Mouse (Mus musculus) forebrain, embryonic 12.5 days (tissue): ENCODE results near the gene Eid3. TPM values are rescaled to one million over a fixed set of nuclear protein-coding genes. Genes with fewer than 3 reads are reported as not detected.

Experiments
- ATAC-seq: fragments of 200-750 bp; cut with Nextera tagmentation; 2 replicates; pipeline ENCODE4 v1.8.0; 2017; ENCODE audit warnings: moderate TSS enrichment; ENCODE audit not compliant: low FRiP score
- H3K27ac ChIP-seq: fragments of 300-500 bp; sonication (generic); 2 replicates; pipeline ENCODE4 v1.5.1; 2016; ENCODE audit warnings: mild to moderate bottlenecking
- H3K27me3 ChIP-seq: fragments of 300-500 bp; sonication (generic); 2 replicates; pipeline ENCODE4 v1.6.1; 2016; ENCODE audit warnings: mild to moderate bottlenecking
- H3K36me3 ChIP-seq: fragments of 300-500 bp; sonication (generic); replicated peaks from 2 replicates; pipeline ENCODE4 v1.6.1; 2016; ENCODE audit warnings: mild to moderate bottlenecking
- H3K4me1 ChIP-seq: fragments of 300-500 bp; sonication (generic); 2 replicates; pipeline ENCODE4 v1.6.1; 2016
- H3K4me2 ChIP-seq: fragments of 300-500 bp; sonication (generic); 2 replicates; pipeline ENCODE4 v1.6.1; 2016; ENCODE audit warnings: mild to moderate bottlenecking, moderate library complexity
- H3K4me3 ChIP-seq: fragments of 300-500 bp; sonication (generic); replicated peaks from 2 replicates; pipeline ENCODE4 v1.5.1; 2016; ENCODE audit warnings: mild to moderate bottlenecking
- H3K9ac ChIP-seq: fragments of 300-500 bp; sonication (generic); 2 replicates; pipeline ENCODE4 v1.6.1; 2016; ENCODE audit warnings: mild to moderate bottlenecking
- H3K9me3 ChIP-seq: fragments of 300-500 bp; sonication (generic); 2 replicates; pipeline ENCODE4 v1.6.1; 2016
- WGBS: fragments of 180-500 bp; shearing (Covaris S2); methylation state at CpG from one replicate; pipeline ENCODE4 v1.1.7; 2016; 5-methylcytosine and 5-hydroxymethylcytosine counted together
- polyA plus RNA-seq: library from polyadenylated mRNA; unstranded; fragments of >200 nt; fragmentation: Nextera tagmentation; extraction: Ambion mirVana; gene quantifications from 2 replicates; pipeline ENCODE4 v1.2.1, GENCODE M21; 2016

Gene Eid3
- polyA plus RNA-seq, 1 experiment from 2014 or later = 1.2 TPM

DNA sequence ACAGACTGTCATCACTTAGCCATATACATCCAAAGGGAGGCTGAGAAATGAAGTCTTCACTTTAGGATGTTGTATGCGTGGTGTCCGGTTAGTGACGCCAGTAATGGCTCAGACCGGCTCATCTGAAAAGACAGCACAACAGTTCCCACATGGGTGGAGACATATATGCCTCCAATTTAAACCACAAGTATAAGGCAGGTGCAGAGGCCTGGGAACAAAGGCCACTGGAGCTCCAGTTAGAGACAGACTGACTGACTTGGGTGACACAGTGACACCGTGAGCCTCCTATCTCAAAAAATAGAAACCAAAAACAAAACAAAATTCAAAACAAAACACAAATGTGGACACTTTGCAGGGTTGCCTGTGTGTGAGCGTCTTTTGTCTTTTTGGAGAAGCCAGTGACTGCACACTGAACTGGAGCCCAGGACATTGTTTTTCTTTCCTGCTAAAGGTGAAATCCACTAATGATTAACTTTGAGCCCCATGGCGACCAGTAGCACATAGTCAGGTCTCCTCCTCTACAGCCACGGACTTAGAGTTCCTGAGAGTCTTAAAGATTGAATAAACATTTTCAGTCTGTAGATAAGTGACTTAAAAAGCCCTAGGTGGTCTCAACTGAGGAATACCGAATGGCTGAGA is 18.5 kb upstream of the Eid3 start:
- H3K36me3 ChIP-seq = no peaks in the 10 kb centered on the region
- H3K4me2 ChIP-seq = no peak overlapping the region
- H3K27me3 ChIP-seq = no peaks in the 10 kb centered on the region
- H3K9ac ChIP-seq = no peak overlapping the region
- H3K4me3 ChIP-seq = no peak overlapping the region
- no peak overlapping the region for H3K27ac ChIP-seq
- no peaks in the 10 kb centered on the region for H3K9me3 ChIP-seq
- peaks cover 5% of the 10 kb centered on the region; the same call in 1 of the 2 replicates for H3K4me1 ChIP-seq
- no peak for ATAC-seq
- 85% methylated on average over 9 of the region's 9 CpGs for WGBS

DNA sequence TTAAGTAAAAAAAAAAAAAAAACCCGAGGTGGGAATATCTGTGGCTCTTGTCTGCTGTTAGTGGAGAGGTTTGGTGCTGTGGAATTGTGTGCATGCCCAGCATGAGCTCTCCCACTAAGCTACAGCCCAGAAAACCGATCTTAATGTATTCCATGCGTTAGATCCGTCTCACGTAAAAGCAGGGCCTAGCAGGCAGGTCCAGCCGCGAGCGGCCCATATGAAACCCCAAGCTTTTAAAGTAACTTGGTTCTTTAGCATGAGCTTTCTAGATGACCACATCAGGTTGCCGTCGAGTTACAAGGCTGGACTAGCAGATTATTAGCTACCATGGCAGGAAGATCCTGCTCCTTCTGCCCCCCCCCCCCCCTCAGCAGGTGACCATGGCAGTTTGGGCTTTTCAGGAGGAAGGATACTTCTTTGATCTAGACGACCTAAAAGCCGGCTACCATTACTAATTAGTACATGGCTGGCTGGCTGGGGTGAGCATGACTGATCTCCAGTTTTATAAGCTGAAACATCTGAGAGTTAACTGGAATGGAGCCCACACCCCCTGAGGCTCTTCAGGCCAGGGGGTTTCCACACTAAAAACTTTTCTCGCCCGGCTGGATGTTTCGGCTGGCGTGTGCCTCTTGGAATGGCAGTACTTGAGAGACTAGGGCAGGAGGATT is 16.6 kb upstream of the Eid3 start:
- Histone ChIP-seq H3K36me3 (no peaks in the 10 kb centered on the region), H3K27me3 (no peaks in the 10 kb centered on the region), H3K9ac (no peak overlapping the region), H3K4me1 (peaks cover 5% of the 10 kb centered on the region; the same call in 1 of the 2 replicates), H3K4me2 (no peak overlapping the region), H3K4me3 (no peak overlapping the region), H3K27ac (no peak overlapping the region), H3K9me3 (no peaks in the 10 kb centered on the region)
- ATAC-seq = no peak
- WGBS = 53% methylated on average over 16 of the region's 16 CpGs

DNA sequence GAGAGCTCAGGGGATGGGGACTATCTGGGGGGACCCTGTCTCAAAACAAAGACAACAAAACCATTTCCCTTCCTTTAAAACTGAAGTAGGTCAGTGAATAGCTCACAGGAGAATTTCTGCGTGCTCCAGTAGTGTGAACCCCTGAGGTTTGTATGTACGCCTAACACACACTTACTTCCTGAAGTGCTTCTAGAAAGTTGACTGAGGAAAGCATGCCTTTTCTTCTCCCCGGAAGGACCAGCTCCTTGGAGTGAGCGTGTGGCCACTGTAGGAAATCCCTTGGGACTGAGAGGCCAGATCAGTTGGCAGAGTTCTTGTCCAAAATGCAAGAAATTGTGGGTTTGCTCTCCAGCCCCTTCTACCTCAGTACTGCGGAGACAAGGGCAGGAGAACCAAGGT is 16.1 kb upstream of the Eid3 start:
- ATAC-seq = no peak
- WGBS = 72% methylated on average over 5 of the region's 5 CpGs
- Histone ChIP-seq H3K27me3 (no peaks in the 10 kb centered on the region), H3K9me3 (no peaks in the 10 kb centered on the region), H3K4me2 (no peak overlapping the region), H3K9ac (no peak overlapping the region), H3K4me3 (no peak overlapping the region), H3K4me1 (peaks cover 5% of the 10 kb centered on the region; the same call in 1 of the 2 replicates), H3K27ac (no peak overlapping the region), H3K36me3 (no peaks in the 10 kb centered on the region)

DNA sequence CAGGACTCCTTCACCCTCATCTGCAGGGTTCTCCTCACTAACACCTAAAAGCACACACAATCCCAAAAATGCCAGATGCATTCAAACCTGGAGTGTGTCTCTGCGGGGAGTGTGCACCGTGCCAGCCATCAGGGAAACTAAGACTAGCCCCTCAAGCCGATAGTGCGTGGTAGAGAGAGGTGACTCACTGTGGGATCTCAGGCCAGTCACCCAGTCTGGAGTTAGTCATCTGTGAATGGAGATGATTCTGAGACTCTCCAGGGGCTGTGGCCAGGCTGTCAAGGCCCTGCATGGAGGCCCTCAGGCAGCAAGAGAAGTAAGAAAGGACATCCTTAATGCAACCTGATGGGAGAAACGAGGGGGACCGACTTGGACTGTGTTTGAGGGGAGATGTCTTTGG is 14.7 kb upstream of the Eid3 start:
- H3K27me3 ChIP-seq = no peaks in the 10 kb centered on the region
- no peak overlapping the region for H3K4me2 ChIP-seq
- H3K9ac ChIP-seq = no peak overlapping the region
- WGBS = 92% methylated on average over 6 of the region's 6 CpGs
- H3K9me3 ChIP-seq = no peaks in the 10 kb centered on the region
- H3K36me3 ChIP-seq = no peaks in the 10 kb centered on the region
- peaks cover 5% of the 10 kb centered on the region; the same call in 1 of the 2 replicates for H3K4me1 ChIP-seq
- no peak overlapping the region for H3K27ac ChIP-seq
- no peak overlapping the region for H3K4me3 ChIP-seq
- ATAC-seq = no peak

DNA sequence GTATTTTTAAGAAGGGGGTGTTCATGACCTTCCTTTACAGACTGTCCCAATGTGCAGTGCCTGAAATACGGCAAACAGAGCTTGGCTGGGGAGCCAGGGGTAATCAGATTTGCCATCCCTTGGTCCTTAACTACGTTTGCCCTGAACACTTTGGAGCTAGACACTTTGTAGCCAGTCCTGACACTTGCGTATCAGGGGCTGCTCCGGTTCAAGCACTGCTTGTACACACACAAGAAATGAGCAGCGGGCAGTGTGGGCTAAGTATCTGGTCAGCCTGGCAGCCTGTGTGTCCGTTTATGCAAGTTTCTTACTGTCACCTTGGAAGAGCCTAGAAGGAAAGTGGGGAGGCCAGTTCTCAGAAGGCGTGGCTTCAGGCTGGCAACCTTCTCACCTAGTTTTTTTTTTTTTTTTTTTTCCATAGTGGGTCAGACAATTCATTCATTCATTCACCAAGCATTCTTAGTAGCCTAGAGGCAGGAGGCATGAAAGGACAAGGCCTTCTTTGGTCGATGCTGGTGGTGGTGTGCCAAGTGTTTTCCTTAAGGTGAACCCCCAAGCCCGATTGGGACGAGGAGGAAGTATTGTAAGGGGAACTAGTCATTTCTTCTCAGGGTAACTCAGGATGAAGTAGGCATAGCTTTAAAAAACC is 8.3 kb upstream of the Eid3 start:
- WGBS = 49% methylated on average over 10 of the region's 10 CpGs
- no peak overlapping the region for H3K27ac ChIP-seq
- H3K9me3 ChIP-seq = no peaks in the 10 kb centered on the region
- no peak for ATAC-seq
- H3K27me3 ChIP-seq = no peaks in the 10 kb centered on the region
- H3K36me3 ChIP-seq = no peaks in the 10 kb centered on the region
- peaks cover 22% of the 10 kb centered on the region for H3K4me1 ChIP-seq
- H3K4me3 ChIP-seq = peak overlapping the region; percentile 66; the same call in 1 of the 2 replicates
- H3K4me2 ChIP-seq = peak overlapping the region; percentile 70
- 0 out of 2 replicates have a peak overlapping the region, but pooled peaks have one; percentile 87 for H3K9ac ChIP-seq

DNA sequence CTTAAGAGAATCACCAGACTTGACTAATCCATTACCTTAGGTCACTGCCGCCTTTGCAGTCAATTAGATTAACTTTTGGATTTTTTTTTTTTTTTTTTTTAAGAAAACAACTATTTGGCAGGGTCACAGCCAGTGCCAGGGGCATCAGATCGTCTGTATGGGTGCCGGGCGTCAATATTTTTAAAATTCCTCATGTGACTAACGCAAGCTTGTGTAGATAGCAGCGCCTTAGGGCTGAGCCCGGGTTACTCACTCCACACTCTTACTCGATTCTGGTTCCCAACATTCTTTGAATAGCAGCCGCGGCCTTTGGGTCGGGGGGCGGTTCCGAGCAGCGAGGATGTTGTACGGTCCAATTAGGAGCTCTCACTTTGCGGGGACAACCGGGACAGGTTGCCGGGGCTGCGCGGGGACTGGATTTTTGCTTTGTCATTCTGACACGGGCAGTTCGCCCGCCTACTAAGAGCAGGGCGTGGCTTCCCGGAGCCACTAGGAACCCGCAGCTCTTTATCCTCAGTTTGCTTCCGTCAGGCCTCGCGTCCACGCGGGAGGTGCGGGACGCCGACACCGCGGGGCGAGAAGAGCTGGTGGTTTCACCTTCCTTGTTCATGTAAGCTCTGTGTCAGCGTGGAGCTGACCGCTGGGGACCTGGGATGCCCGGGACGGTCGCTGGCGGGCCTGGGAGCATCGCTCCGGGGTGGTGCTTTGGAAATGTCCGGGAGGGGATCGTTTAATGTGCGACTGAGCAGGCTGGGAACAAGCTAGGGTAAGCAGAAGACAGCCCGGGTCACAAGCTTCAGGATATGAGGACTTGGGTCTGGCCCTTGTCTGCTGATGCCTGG is 7.5 kb upstream of the Eid3 start:
- Histone ChIP-seq H3K36me3 (peaks cover 2% of the 10 kb centered on the region; the same call in 1 of the 2 replicates), H3K4me1 (peaks cover 30% of the 10 kb centered on the region), H3K4me2 (peak overlapping the region; percentile 70), H3K27me3 (no peaks in the 10 kb centered on the region), H3K27ac (peak overlapping the region; percentile 92), H3K4me3 (peak overlapping the region; percentile 66), H3K9me3 (no peaks in the 10 kb centered on the region), H3K9ac (peak overlapping the region; percentile 87)
- WGBS = under 1% methylated on average over 49 of the region's 49 CpGs
- peak; percentile 89 for ATAC-seq

DNA sequence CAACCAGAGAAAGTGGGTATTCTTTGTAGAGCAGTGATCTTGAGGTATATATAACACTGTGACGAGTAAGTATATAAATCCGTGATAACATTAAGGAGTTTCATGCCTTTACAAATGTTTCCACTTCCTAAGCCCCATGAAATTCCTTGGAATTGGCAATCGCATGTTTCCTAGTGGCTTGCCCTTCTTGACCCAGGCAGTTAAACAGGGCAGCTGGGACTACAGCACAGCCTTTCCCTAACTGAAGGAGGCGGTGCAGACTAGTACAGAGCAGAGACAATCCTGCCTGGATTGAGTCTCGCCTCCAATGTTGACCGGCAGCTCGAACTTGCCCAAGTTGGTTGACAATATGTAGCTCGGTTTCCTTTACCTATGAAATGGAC is 6.9 kb upstream of the Eid3 start:
- peak; percentile 62 for ATAC-seq
- WGBS = 0% methylated on average over 8 of the region's 8 CpGs
- H3K4me3 ChIP-seq = peak overlapping the region; percentile 66
- peaks cover 8% of the 10 kb centered on the region for H3K36me3 ChIP-seq
- no peaks in the 10 kb centered on the region for H3K27me3 ChIP-seq
- peak overlapping the region; percentile 70 for H3K4me2 ChIP-seq
- H3K4me1 ChIP-seq = peaks cover 31% of the 10 kb centered on the region
- H3K27ac ChIP-seq = peak overlapping the region; percentile 92
- no peaks in the 10 kb centered on the region for H3K9me3 ChIP-seq
- H3K9ac ChIP-seq = peak overlapping the region; percentile 87

DNA sequence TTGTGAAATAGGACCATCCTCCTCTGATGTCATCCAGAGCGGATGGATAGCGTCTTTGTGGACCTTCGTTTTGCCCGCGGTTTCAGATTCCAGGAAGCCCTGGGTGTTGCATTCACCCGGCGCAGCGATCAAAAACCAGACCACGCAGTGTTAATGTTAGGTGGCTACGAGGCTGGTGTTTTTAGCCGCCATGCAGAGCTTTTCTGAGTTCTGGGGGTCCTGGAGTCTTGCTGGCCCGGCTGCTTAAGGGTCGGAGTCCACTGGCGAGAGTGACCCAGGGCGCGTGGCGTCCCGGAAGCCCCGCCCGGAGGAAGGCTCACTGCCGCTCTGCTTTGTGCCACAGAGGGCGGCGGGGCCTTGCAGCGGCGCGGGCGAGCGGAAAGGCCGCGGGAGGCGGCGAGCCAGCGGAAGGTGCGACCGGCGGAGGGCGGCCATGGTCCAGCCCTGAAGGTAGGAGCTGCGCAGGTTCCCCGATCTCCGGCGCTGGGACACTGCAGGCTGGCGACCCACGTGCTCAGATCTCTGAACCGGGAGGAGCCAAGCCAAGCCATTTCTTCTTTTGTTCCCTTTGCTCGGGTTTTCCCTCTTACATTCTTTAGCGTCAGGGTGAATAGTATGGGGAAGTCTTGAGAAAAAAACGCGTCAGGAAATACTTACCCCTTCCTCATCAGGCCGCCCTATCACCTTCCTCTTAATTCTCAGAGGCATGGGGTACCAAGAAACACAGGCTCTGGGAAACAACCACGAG is 6.1 kb upstream of the Eid3 start:
- H3K27ac ChIP-seq = peak overlapping the region; percentile 92
- H3K36me3 ChIP-seq = peaks cover 12% of the 10 kb centered on the region
- no peaks in the 10 kb centered on the region for H3K27me3 ChIP-seq
- peak overlapping the region; percentile 66 for H3K4me3 ChIP-seq
- ATAC-seq = peak; percentile 67
- no peaks in the 10 kb centered on the region for H3K9me3 ChIP-seq
- peak overlapping the region; percentile 87 for H3K9ac ChIP-seq
- WGBS = under 1% methylated on average over 50 of the region's 50 CpGs
- H3K4me2 ChIP-seq = peak overlapping the region; percentile 70
- peaks cover 31% of the 10 kb centered on the region for H3K4me1 ChIP-seq

DNA sequence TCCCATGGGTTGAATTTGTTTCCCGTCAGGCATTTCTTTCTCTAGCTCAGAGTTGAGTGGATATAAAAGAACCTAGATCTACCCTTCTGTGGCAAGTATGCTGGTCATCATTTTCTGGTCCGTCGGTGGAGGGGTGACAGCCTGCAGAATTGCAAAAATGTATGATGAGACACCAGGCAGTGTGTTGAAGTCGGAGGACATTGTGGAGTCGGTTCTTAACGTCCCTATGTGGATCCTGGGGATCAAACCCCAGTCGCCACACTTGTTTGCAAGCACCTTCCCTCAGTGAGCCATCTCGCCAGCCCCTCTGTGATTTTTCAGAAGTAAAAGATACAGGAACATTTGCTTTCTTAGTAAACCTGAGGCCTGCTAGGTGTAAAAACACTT is 5.5 kb upstream of the Eid3 start:
- Histone ChIP-seq H3K27me3 (no peaks in the 10 kb centered on the region), H3K4me3 (peak overlapping the region; percentile 66), H3K9me3 (no peaks in the 10 kb centered on the region), H3K9ac (peak overlapping the region; percentile 87), H3K27ac (peak overlapping the region; percentile 92), H3K36me3 (peaks cover 14% of the 10 kb centered on the region), H3K4me1 (peaks cover 34% of the 10 kb centered on the region), H3K4me2 (peak overlapping the region; percentile 70)
- 4% methylated on average over 8 of the region's 8 CpGs for WGBS
- no peak for ATAC-seq

DNA sequence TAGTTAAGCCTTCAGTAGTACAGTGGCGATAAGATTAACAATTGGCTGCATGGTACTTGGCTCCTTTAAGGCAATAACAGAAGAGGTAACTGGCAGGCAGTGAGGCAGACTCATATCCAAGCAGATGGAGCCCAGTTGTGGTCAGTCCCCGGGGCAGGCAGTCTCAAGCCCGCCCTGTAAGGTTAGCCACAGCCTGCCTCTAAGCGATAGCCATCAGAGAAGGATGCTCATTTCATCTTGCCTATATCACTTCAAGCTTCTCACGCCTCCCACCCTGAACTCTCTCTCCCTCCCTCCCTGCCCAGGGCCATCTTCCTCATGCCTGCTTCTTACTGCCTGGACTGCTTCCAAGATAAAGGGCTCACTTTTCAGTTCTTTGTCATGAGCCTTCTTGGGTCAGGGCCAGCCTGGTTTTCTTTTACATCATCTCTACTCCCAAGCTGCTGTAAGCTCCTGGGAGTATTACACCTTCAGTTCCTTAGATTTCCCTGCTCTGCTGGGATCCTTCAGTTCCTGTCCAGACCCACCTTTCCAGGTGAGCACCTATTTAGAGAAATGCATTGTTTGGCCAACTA is 3.2 kb upstream of the Eid3 start:
- Histone ChIP-seq H3K4me2 (0 out of 2 replicates have a peak overlapping the region, but pooled peaks have one; percentile 5), H3K27me3 (no peaks in the 10 kb centered on the region), H3K9me3 (no peaks in the 10 kb centered on the region), H3K9ac (no peak overlapping the region), H3K36me3 (peaks cover 28% of the 10 kb centered on the region), H3K4me3 (no peak overlapping the region), H3K27ac (peak overlapping the region; percentile 33; the same call in 1 of the 2 replicates), H3K4me1 (peaks cover 43% of the 10 kb centered on the region)
- 80% methylated on average over 5 of the region's 5 CpGs for WGBS
- ATAC-seq = no peak

DNA sequence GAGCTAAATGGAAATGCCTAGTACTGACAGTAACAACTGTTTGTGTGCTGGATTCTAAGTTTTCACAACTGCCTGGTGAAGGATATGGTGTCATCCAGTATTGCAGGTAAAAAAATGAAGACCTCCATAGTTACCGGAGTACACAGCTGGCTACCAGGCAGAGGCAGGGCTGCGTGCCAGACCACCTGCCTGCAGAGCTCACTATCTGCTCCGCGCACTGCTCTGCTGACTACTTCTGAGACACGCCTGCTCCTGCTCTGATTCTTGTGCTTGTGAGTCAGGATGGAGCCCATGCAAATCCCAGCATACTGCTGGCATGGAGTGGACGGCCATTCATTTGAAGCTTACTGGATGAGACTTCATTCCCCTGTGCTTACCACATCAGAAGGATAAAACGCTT is 2.6 kb upstream of the Eid3 start:
- ATAC-seq = no peak
- Histone ChIP-seq H3K27me3 (no peaks in the 10 kb centered on the region), H3K9me3 (no peaks in the 10 kb centered on the region), H3K4me2 (no peak overlapping the region), H3K36me3 (peaks cover 30% of the 10 kb centered on the region), H3K9ac (no peak overlapping the region), H3K4me1 (peaks cover 43% of the 10 kb centered on the region), H3K27ac (no peak overlapping the region), H3K4me3 (no peak overlapping the region)
- WGBS = 84% methylated on average over 7 of the region's 7 CpGs
